Mouse (Mus musculus) midbrain, embryonic 13.5 days (tissue): ENCODE measurements at regions not wholly inside any gene's neighbourhood (a gene's known extent, or its start where the extent isn't known, plus 50 kb on each side); places are given as distances from the start of the nearest gene placed in this dataset.

Experiments used
- ATAC-seq: fragments of 200-750 bp; cut with Nextera tagmentation; 2 replicates; pipeline ENCODE4 v1.8.0; 2017; ENCODE audit warnings: mild to moderate bottlenecking, moderate TSS enrichment, moderate library complexity
- H3K27ac ChIP-seq: fragments of 300-500 bp; sonication (generic); 2 replicates; pipeline ENCODE4 v1.5.1; 2015; ENCODE audit warnings: inconsistent platforms, mild to moderate bottlenecking, moderate library complexity
- H3K27me3 ChIP-seq: fragments of 300-500 bp; sonication (generic); 2 replicates; pipeline ENCODE4 v1.6.1; 2015; ENCODE audit warnings: mild to moderate bottlenecking, inconsistent platforms
- H3K36me3 ChIP-seq: fragments of 300-500 bp; sonication (generic); 2 replicates; pipeline ENCODE4 v1.6.1; 2015; ENCODE audit warnings: mild to moderate bottlenecking, inconsistent platforms
- H3K4me1 ChIP-seq: fragments of 300-500 bp; sonication (generic); replicated peaks from 2 replicates; pipeline ENCODE4 v1.6.1; 2015; ENCODE audit warnings: inconsistent platforms
- H3K4me2 ChIP-seq: fragments of 300-500 bp; sonication (generic); replicated peaks from 2 replicates; pipeline ENCODE4 v1.6.1; 2015; ENCODE audit warnings: moderate library complexity, mild to moderate bottlenecking, inconsistent platforms
- H3K4me3 ChIP-seq: fragments of 300-500 bp; sonication (generic); replicated peaks from 2 replicates; pipeline ENCODE4 v1.5.1; 2015; ENCODE audit warnings: mild to moderate bottlenecking, inconsistent platforms
- H3K9ac ChIP-seq: fragments of 300-500 bp; sonication (generic); replicated peaks from 2 replicates; pipeline ENCODE4 v1.6.1; 2015; ENCODE audit warnings: mild to moderate bottlenecking, inconsistent platforms
- H3K9me3 ChIP-seq: fragments of 300-500 bp; sonication (generic); 2 replicates; pipeline ENCODE4 v1.6.1; 2016; ENCODE audit warnings: mild to moderate bottlenecking, inconsistent platforms
- WGBS: fragments of 180-500 bp; shearing (Covaris S2); methylation state at CpG from one replicate; pipeline ENCODE4 v1.1.7; 2015; 5-methylcytosine and 5-hydroxymethylcytosine counted together

- Histone ChIP-seq H3K36me3 (no peaks in the 10 kb centered on the region), H3K4me2 (no peak overlapping the region), H3K4me3 (no peak overlapping the region), H3K9me3 (no peaks in the 10 kb centered on the region), H3K27ac (no peak overlapping the region), H3K27me3 (no peaks in the 10 kb centered on the region), H3K4me1 (no peaks in the 10 kb centered on the region), H3K9ac (no peak overlapping the region)
- no peak for ATAC-seq
- 70% methylated on average over 3 of the region's 3 CpGs for WGBS
These were observed 971.4 kb upstream of the Lrrn3 start for GRCm38 (mm10) chr12:42457655-42458054.

GRCm38 (mm10) chr12:42435616-42436015 is 949.4 kb upstream of the Lrrn3 start:
- 97% methylated on average over 6 of the region's 6 CpGs for WGBS
- ATAC-seq = no peak
- Histone ChIP-seq H3K9ac (no peak overlapping the region), H3K4me1 (no peaks in the 10 kb centered on the region), H3K36me3 (no peaks in the 10 kb centered on the region), H3K27me3 (no peaks in the 10 kb centered on the region), H3K9me3 (no peaks in the 10 kb centered on the region), H3K27ac (no peak overlapping the region), H3K4me2 (no peak overlapping the region), H3K4me3 (no peak overlapping the region)

GRCm38 (mm10) chr12:42427470-42427869 is 941.2 kb upstream of the Lrrn3 start:
- H3K4me1 ChIP-seq = no peaks in the 10 kb centered on the region
- H3K4me2 ChIP-seq = no peak overlapping the region
- no peaks in the 10 kb centered on the region for H3K36me3 ChIP-seq
- no peaks in the 10 kb centered on the region for H3K9me3 ChIP-seq
- 52% methylated on average over 3 of the region's 3 CpGs for WGBS
- peak; percentile 60; the same call in 1 of the 2 replicates for ATAC-seq
- no peak overlapping the region for H3K4me3 ChIP-seq
- no peaks in the 10 kb centered on the region for H3K27me3 ChIP-seq
- H3K9ac ChIP-seq = no peak overlapping the region
- H3K27ac ChIP-seq = no peak overlapping the region
